Mouse (Mus musculus) c-Kit-positive CD71-positive TER-119-negative erythroid progenitor cells, embryonic 14.5 days (primary cell): ENCODE measurements at regions not wholly inside any gene's neighbourhood (a gene's known extent, or its start where the extent isn't known, plus 50 kb on each side); places are given as distances from the start of the nearest gene placed in this dataset.

Experiments
- DNase-seq: peaks from one replicate; pipeline ENCODE4 v3.0.0-alpha.2; 2013; ENCODE audit warnings: low read depth

- DNase-seq = no peak
These were observed 79.2 kb downstream of the 1700020N01Rik start for GRCm38 (mm10) chr10:21672171-21672570.

GRCm38 (mm10) chr10:21672666-21673065 is 79.7 kb downstream of the 1700020N01Rik start:
- no peak for DNase-seq

- no peak for DNase-seq
These were observed 80.9 kb downstream of the 1700020N01Rik start for GRCm38 (mm10) chr10:21673831-21674230.

GRCm38 (mm10) chr10:21675786-21676185 is 82.8 kb downstream of the 1700020N01Rik start:
- DNase-seq = no peak

- DNase-seq = no peak
These were observed 85.0 kb downstream of the 1700020N01Rik start for GRCm38 (mm10) chr10:21677911-21678310.

- no peak for DNase-seq
These were observed 85.4 kb downstream of the 1700020N01Rik start for GRCm38 (mm10) chr10:21678372-21678771.

- DNase-seq = no peak
These were observed 86.0 kb downstream of the 1700020N01Rik start for GRCm38 (mm10) chr10:21678811-21679451.

GRCm38 (mm10) chr10:21680789-21681188 is 87.8 kb downstream of the 1700020N01Rik start:
- no peak for DNase-seq

GRCm38 (mm10) chr10:21684286-21685013 is 91.5 kb downstream of the 1700020N01Rik start:
- DNase-seq = no peak

- DNase-seq = no peak
These were observed 92.3 kb downstream of the 1700020N01Rik start for GRCm38 (mm10) chr10:21685122-21685798.

- DNase-seq = no peak
These were observed 93.1 kb downstream of the 1700020N01Rik start for GRCm38 (mm10) chr10:21686060-21686459.

GRCm38 (mm10) chr10:21687484-21687883 is 94.5 kb downstream of the 1700020N01Rik start:
- DNase-seq = no peak

GRCm38 (mm10) chr10:21688513-21688912 is 95.6 kb downstream of the 1700020N01Rik start:
- DNase-seq = no peak

GRCm38 (mm10) chr10:21689847-21690269 is 96.9 kb downstream of the 1700020N01Rik start:
- no peak for DNase-seq

- no peak for DNase-seq
These were observed 102.2 kb downstream of the 1700020N01Rik start for GRCm38 (mm10) chr10:21695185-21695584.

GRCm38 (mm10) chr10:21696671-21697070 is 103.7 kb downstream of the 1700020N01Rik start:
- DNase-seq = no peak

- no peak for DNase-seq
These were observed 108.6 kb downstream of the 1700020N01Rik start for GRCm38 (mm10) chr10:21701580-21701979.

GRCm38 (mm10) chr10:21702134-21702533 is 109.2 kb downstream of the 1700020N01Rik start:
- DNase-seq = no peak

- no peak for DNase-seq
These were observed 118.9 kb downstream of the 1700020N01Rik start for GRCm38 (mm10) chr10:21711866-21712265.

GRCm38 (mm10) chr10:21712828-21713227 is 119.9 kb downstream of the 1700020N01Rik start:
- no peak for DNase-seq

- no peak for DNase-seq
These were observed 122.5 kb downstream of the 1700020N01Rik start for GRCm38 (mm10) chr10:21715436-21715835.

- DNase-seq = no peak
These were observed 125.2 kb downstream of the 1700020N01Rik start for GRCm38 (mm10) chr10:21718189-21718588.

- DNase-seq = no peak
These were observed 131.4 kb downstream of the 1700020N01Rik start for GRCm38 (mm10) chr10:21724351-21724750.
